Mouse (Mus musculus) midbrain, embryonic 11.5 days (tissue): ENCODE data around the gene Necab3. TPM values are rescaled to one million over a fixed set of nuclear protein-coding genes. Genes with fewer than 3 reads are reported as not detected.

ENCODE experiments used
- ATAC-seq: fragments of 200-750 bp; cut with Nextera tagmentation; 2 replicates; pipeline ENCODE4 v1.8.0; 2017; ENCODE audit warnings: moderate TSS enrichment, moderate library complexity; ENCODE audit not compliant: low FRiP score
- DNase-seq: peaks from one replicate; pipeline ENCODE4 v3.0.0; 2015; ENCODE audit warnings: low spot score; ENCODE audit errors: missing footprints
- H3K27ac ChIP-seq: fragments of 300-500 bp; sonication (generic); 2 replicates; pipeline ENCODE4 v1.5.1; 2014; ENCODE audit warnings: low read depth, low read length
- H3K27me3 ChIP-seq: fragments of 300-500 bp; sonication (generic); 2 replicates; pipeline ENCODE4 v1.6.1; 2014; ENCODE audit warnings: mild to moderate bottlenecking, low read length, moderate library complexity, mixed read lengths; ENCODE audit not compliant: control insufficient read depth, insufficient read depth
- H3K36me3 ChIP-seq: fragments of 300-500 bp; sonication (generic); 2 replicates; pipeline ENCODE4 v1.6.1; 2014; ENCODE audit warnings: mild to moderate bottlenecking, low read length, moderate library complexity, mixed read lengths; ENCODE audit not compliant: control insufficient read depth, insufficient read depth
- H3K4me1 ChIP-seq: fragments of 300-500 bp; sonication (generic); 2 replicates; pipeline ENCODE4 v1.6.1; 2014; ENCODE audit warnings: low read length; ENCODE audit not compliant: control insufficient read depth, insufficient read depth
- H3K4me2 ChIP-seq: fragments of 300-500 bp; sonication (generic); 2 replicates; pipeline ENCODE4 v1.6.1; 2014; ENCODE audit warnings: mild to moderate bottlenecking, moderate library complexity
- H3K4me3 ChIP-seq: fragments of 300-500 bp; sonication (generic); 2 replicates; pipeline ENCODE4 v1.5.1; 2014; ENCODE audit warnings: low read depth, low read length
- H3K9ac ChIP-seq: fragments of 300-500 bp; sonication (generic); 2 replicates; pipeline ENCODE4 v1.6.1; 2014; ENCODE audit warnings: low read length
- H3K9me3 ChIP-seq: fragments of 300-500 bp; sonication (generic); 2 replicates; pipeline ENCODE4 v1.6.1; 2016; ENCODE audit warnings: low read length; ENCODE audit not compliant: control insufficient read depth
- WGBS: fragments of 180-500 bp; shearing (Covaris S2); extraction: QIAGEN DNeasy Blood & Tissue Kit; methylation state at CpG from one replicate; pipeline ENCODE4 v1.1.7; 2014; 5-methylcytosine and 5-hydroxymethylcytosine counted together
- polyA plus RNA-seq: library from polyadenylated mRNA; unstranded; fragments of >200 nt; fragmentation: Nextera tagmentation; extraction: Ambion mirVana; gene quantifications from 2 replicates; pipeline ENCODE4 v1.2.1, GENCODE M21; 2014

The Necab3 gene
- polyA plus RNA-seq, 1 experiment from 2014 or later: 6.1 TPM

GRCm38 (mm10) chr2:154541630-154542029 lies 17.1 kb downstream of the Necab3 start:
- WGBS: 81% methylated on average over 2 of the region's 2 CpGs
- no peak for DNase-seq
- no peaks in the 10 kb centered on the region for H3K9me3 ChIP-seq
- no peak overlapping the region for H3K4me2 ChIP-seq
- no peak overlapping the region for H3K27ac ChIP-seq
- ATAC-seq: no peak
- no peaks in the 10 kb centered on the region for H3K27me3 ChIP-seq
- no peaks in the 10 kb centered on the region for H3K4me1 ChIP-seq
- no peak overlapping the region for H3K9ac ChIP-seq
- H3K4me3 ChIP-seq: no peak overlapping the region
- H3K36me3 ChIP-seq: no peaks in the 10 kb centered on the region

GRCm38 (mm10) chr2:154539720-154540119 lies 19.0 kb downstream of the Necab3 start:
- H3K4me3 ChIP-seq: no peak overlapping the region
- DNase-seq: peak; percentile 95
- peaks cover 3% of the 10 kb centered on the region; the same call in 1 of the 2 replicates for H3K36me3 ChIP-seq
- H3K4me1 ChIP-seq: no peaks in the 10 kb centered on the region
- H3K27ac ChIP-seq: no peak overlapping the region
- H3K27me3 ChIP-seq: no peaks in the 10 kb centered on the region
- H3K9me3 ChIP-seq: no peaks in the 10 kb centered on the region
- no peak for ATAC-seq
- no peak overlapping the region for H3K4me2 ChIP-seq
- no peak overlapping the region for H3K9ac ChIP-seq
- 84% methylated on average over 3 of the region's 3 CpGs for WGBS

DNA sequence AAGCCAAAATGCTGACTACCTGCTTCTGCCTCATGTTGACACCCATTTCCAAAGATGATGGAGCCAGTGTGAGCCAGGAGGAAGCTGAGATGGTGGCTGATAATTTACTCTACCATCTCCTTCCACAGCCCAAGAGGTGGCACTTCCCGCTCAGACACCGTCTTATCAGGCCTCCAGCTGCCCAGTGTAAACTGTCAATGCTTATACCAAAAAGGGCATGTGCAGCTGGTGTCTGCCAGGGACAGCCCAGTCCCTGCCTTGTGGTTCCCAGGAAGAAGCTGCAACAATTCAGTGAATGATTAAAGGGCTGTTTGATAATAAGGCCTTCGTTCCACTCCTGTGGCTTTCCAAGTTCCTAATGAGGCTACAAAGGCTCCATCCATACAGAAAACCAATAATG lies 20.0 kb downstream of the Necab3 start:
- H3K36me3 ChIP-seq: peaks cover 5% of the 10 kb centered on the region; the same call in 1 of the 2 replicates
- H3K27me3 ChIP-seq: no peaks in the 10 kb centered on the region
- no peak overlapping the region for H3K4me2 ChIP-seq
- no peak overlapping the region for H3K9ac ChIP-seq
- H3K9me3 ChIP-seq: no peaks in the 10 kb centered on the region
- ATAC-seq (no peak), DNase-seq (no peak)
- 75% methylated on average over 3 of the region's 3 CpGs for WGBS
- H3K4me1 ChIP-seq: no peaks in the 10 kb centered on the region
- H3K27ac ChIP-seq: no peak overlapping the region
- H3K4me3 ChIP-seq: no peak overlapping the region

DNA sequence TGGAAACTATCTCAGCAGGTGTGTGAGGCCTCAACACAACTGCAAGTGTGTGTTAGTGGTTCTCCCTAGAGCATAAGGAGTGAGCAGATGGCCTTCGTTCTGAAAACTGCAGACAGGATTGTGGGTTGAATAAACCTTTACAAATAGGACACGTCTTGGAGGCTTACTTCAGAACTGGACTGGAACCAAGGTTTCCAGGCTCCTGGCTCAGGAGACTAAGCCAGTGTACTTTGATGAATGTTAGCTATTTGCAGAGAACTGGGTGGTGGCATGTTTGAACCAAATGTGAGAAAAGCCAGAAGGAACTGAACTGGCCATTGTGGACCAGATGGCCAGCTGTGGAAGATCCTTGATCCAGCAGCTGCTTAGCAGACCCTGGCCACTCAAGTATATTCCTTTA lies 20.4 kb downstream of the Necab3 start:
- no peak overlapping the region for H3K27ac ChIP-seq
- DNase-seq (no peak), ATAC-seq (no peak)
- H3K9ac ChIP-seq: no peak overlapping the region
- no peaks in the 10 kb centered on the region for H3K9me3 ChIP-seq
- no peak overlapping the region for H3K4me3 ChIP-seq
- H3K4me1 ChIP-seq: no peaks in the 10 kb centered on the region
- WGBS: 75% methylated on average over 2 of the region's 2 CpGs
- no peaks in the 10 kb centered on the region for H3K27me3 ChIP-seq
- H3K4me2 ChIP-seq: no peak overlapping the region
- peaks cover 5% of the 10 kb centered on the region; the same call in 1 of the 2 replicates for H3K36me3 ChIP-seq

DNA sequence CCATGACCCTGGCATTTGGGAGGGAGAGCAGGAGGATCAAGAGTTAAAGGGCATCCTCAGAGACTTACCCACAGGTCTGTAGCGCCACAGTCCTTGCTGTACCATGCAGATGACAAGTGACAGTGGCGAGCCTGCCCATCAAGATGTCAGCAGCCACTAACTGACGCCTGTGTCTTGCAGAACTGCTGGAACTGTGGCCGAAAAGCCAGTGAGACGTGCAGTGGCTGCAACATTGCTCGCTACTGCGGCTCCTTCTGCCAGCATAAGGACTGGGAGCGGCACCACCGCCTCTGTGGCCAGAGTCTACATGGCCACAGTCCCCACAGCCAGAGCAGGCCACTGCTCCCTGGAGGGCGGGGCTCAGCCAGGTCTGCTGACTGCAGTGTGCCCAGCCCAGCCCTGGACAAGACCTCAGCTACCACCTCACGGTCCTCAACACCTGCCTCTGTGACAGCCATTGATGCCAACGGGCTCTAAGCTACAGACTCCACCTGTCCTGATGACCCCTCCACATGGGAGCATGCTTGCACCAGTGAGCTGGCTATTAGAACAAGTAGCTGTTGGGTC lies 23.9 kb downstream of the Necab3 start:
- Histone ChIP-seq H3K4me3 (no peak overlapping the region), H3K27me3 (no peaks in the 10 kb centered on the region), H3K9ac (no peak overlapping the region), H3K36me3 (peaks cover 9% of the 10 kb centered on the region), H3K4me1 (peaks cover 5% of the 10 kb centered on the region; the same call in 1 of the 2 replicates), H3K4me2 (no peak overlapping the region), H3K27ac (no peak overlapping the region), H3K9me3 (no peaks in the 10 kb centered on the region)
- WGBS: 91% methylated on average over 12 of the region's 12 CpGs
- DNase-seq (no peak), ATAC-seq (no peak)

- Histone ChIP-seq H3K27me3 (no peaks in the 10 kb centered on the region), H3K4me2 (no peak overlapping the region), H3K9ac (no peak overlapping the region; the same call in 1 of the 2 replicates), H3K9me3 (no peaks in the 10 kb centered on the region), H3K4me1 (peaks cover 5% of the 10 kb centered on the region; the same call in 1 of the 2 replicates), H3K4me3 (no peak overlapping the region), H3K36me3 (peaks cover 9% of the 10 kb centered on the region), H3K27ac (no peak overlapping the region)
- DNase-seq (no peak), ATAC-seq (no peak)
- WGBS: 33% methylated on average over 3 of the region's 3 CpGs
These were observed 25.8 kb downstream of the Necab3 start for GRCm38 (mm10) chr2:154532888-154533287.

- DNase-seq: no peak
- Histone ChIP-seq H3K9me3 (no peaks in the 10 kb centered on the region), H3K9ac (no peak overlapping the region), H3K36me3 (peaks cover 18% of the 10 kb centered on the region), H3K27me3 (no peaks in the 10 kb centered on the region), H3K4me1 (no peaks in the 10 kb centered on the region), H3K27ac (no peak overlapping the region), H3K4me2 (no peak overlapping the region), H3K4me3 (no peak overlapping the region)
- no peak for ATAC-seq
- WGBS: 89% methylated on average over 3 of the region's 3 CpGs
These were observed 32.2 kb downstream of the Necab3 start for GRCm38 (mm10) chr2:154526531-154526930.

DNA sequence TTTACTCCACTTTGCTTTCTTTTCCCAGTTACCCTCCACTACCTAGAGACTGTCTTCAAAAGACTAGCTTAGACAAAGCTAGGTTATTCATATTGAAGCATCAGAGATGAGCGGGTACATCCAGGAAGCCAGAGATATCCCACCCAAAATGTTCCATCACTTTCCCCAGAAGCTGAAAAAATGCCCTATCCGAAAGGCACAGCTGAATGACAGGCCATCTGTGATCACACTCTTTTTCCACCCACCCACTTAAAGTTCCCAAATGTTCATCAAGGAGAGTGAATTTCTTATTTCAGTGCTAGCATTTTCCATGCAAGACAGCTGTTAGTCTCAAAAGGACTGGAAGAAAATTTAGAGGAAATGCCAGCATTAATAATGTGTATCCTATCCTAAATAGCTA lies 33.4 kb downstream of the Necab3 start:
- 90% methylated on average over 2 of the region's 2 CpGs for WGBS

DNA sequence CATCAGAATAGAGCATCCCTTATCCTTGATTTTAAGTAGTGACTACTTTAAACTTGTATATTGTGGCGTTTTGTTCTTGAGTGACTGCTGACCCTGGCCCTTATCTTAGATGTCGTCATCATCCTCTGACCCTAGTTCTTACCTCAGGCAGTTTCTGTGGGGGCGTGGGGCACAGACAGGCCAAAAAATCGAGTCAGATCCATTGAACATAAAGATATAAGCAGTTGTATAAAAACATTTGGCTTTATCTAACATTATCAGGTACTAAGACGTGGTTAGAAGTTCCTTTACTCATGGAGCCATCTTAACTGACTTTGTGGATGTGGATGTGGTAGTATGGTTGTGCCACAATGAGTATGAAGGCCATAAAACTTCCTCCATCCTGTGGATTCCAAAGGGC lies 36.4 kb downstream of the Necab3 start:
- 91% methylated on average over 5 of the region's 5 CpGs for WGBS
- Histone ChIP-seq H3K4me2 (no peak overlapping the region), H3K27me3 (no peaks in the 10 kb centered on the region), H3K4me3 (no peak overlapping the region), H3K4me1 (no peaks in the 10 kb centered on the region), H3K9ac (no peak overlapping the region), H3K27ac (no peak overlapping the region), H3K36me3 (peaks cover 17% of the 10 kb centered on the region; the same call in 1 of the 2 replicates), H3K9me3 (no peaks in the 10 kb centered on the region)
- DNase-seq (no peak), ATAC-seq (no peak)

More for the DNA sequence above, 33.4 kb downstream of the Necab3 start:
- H3K27ac ChIP-seq: no peak overlapping the region
- H3K27me3 ChIP-seq: no peaks in the 10 kb centered on the region
- H3K4me3 ChIP-seq: no peak overlapping the region
- H3K4me2 ChIP-seq: no peak overlapping the region
- H3K9ac ChIP-seq: no peak overlapping the region
- no peaks in the 10 kb centered on the region for H3K4me1 ChIP-seq
- H3K9me3 ChIP-seq: no peaks in the 10 kb centered on the region
- no peak for DNase-seq
- no peak for ATAC-seq
- H3K36me3 ChIP-seq: peaks cover 15% of the 10 kb centered on the region; the same call in 1 of the 2 replicates
